Mouse (Mus musculus) midbrain, embryonic 12.5 days (tissue): Measurements from ENCODE around the gene Sh3rf3. TPM values are rescaled to one million over a fixed set of nuclear protein-coding genes. Genes with fewer than 3 reads are reported as not detected.

ENCODE experiments used
- ATAC-seq: fragments of 200-750 bp; cut with Nextera tagmentation; 2 replicates; pipeline ENCODE4 v1.8.0; 2017; ENCODE audit warnings: low read depth, moderate TSS enrichment, moderate library complexity; ENCODE audit not compliant: low FRiP score
- H3K27ac ChIP-seq: fragments of 300-500 bp; sonication (generic); replicated peaks from 2 replicates; pipeline ENCODE4 v1.5.1; 2016; ENCODE audit warnings: mild to moderate bottlenecking
- H3K27me3 ChIP-seq: fragments of 300-500 bp; sonication (generic); 2 replicates; pipeline ENCODE4 v1.6.1; 2016; ENCODE audit warnings: mild to moderate bottlenecking
- H3K36me3 ChIP-seq: fragments of 300-500 bp; sonication (generic); 2 replicates; pipeline ENCODE4 v1.6.1; 2016
- H3K4me1 ChIP-seq: fragments of 300-500 bp; sonication (generic); 2 replicates; pipeline ENCODE4 v1.6.1; 2016
- H3K4me2 ChIP-seq: fragments of 300-500 bp; sonication (generic); replicated peaks from 2 replicates; pipeline ENCODE4 v1.6.1; 2016; ENCODE audit warnings: mild to moderate bottlenecking, moderate library complexity
- H3K4me3 ChIP-seq: fragments of 300-500 bp; sonication (generic); 2 replicates; pipeline ENCODE4 v1.5.1; 2016; ENCODE audit warnings: mild to moderate bottlenecking
- H3K9ac ChIP-seq: fragments of 300-500 bp; sonication (generic); replicated peaks from 2 replicates; pipeline ENCODE4 v1.6.1; 2016; ENCODE audit warnings: mild to moderate bottlenecking, moderate library complexity
- H3K9me3 ChIP-seq: fragments of 300-500 bp; sonication (generic); 2 replicates; pipeline ENCODE4 v1.6.1; 2016; ENCODE audit warnings: mild to moderate bottlenecking
- WGBS: fragments of 180-500 bp; shearing (Covaris S2); methylation state at CpG from one replicate; pipeline ENCODE4 v1.1.7; 2016; 5-methylcytosine and 5-hydroxymethylcytosine counted together
- polyA plus RNA-seq: library from polyadenylated mRNA; unstranded; fragments of >200 nt; fragmentation: Nextera tagmentation; extraction: Ambion mirVana; gene quantifications from 2 replicates; pipeline ENCODE4 v1.2.1, GENCODE M21; 2016

Gene Sh3rf3
- polyA plus RNA-seq, 1 experiment from 2014 or later, result 0.97 TPM

DNA sequence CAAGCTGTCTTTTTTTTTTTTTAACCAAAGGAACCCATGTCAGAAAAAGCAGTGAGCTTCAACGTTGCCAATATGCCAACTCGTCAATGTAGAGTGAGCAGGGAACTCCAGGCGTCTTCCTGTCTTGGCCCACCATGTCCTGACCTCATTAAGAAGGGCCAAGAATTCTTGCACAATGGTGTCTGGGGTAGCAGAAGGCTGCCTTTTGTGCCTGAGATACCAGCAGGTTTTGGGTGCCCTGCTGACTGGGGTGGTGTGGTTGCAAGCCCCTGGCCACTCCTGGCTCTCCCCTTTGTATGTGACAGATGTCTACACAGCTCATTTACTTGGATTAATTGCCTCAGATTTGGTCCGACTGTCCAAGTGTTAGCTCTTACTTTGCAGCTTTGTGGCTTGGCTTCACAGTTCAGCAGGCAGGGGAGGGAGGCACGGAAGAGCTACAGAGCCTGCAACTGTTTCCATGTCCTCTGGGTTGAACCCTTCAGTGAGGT is 115.8 kb downstream of the Sh3rf3 start:
- H3K9me3 ChIP-seq, result no peaks in the 10 kb centered on the region
- H3K4me1 ChIP-seq, result peaks cover 13% of the 10 kb centered on the region
- H3K4me3 ChIP-seq, result no peak overlapping the region
- H3K27me3 ChIP-seq, result no peaks in the 10 kb centered on the region
- no peak overlapping the region for H3K9ac ChIP-seq
- no peak overlapping the region for H3K4me2 ChIP-seq
- no peak for ATAC-seq
- no peaks in the 10 kb centered on the region for H3K36me3 ChIP-seq
- no peak overlapping the region for H3K27ac ChIP-seq
- WGBS, result 45% methylated on average over 5 of the region's 5 CpGs

DNA sequence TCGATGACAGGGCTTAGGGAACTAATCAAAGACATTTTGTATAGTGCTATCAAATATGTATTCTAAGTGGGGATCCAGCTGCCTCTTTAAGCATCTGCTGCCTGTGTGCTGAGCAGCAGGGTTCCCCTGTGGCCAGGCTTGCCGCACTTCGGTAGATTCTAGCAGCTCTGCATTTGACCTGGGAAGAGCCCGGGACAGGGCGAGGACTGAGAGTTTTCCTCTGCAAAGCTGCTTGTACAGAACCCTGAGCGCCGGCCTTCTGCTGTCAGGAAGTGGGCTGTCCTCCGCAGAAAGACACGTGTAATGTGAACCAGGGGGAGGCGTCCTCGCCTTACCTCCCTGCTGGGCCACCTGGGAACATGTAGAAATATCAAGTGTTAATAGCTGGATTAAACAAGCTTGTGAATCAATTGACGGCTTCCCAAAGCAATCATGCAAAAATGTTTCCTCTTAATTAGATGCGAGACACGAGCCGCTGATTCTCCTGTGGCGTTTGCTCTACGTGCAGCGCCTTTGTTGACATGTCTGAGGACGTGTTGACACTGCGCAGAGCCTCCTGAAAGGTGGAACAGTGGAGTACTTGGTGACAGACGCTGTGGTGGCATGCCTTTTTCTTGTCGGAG is 119.1 kb downstream of the Sh3rf3 start:
- Histone ChIP-seq H3K27me3 (no peaks in the 10 kb centered on the region), H3K4me2 (peak overlapping the region; percentile 42), H3K27ac (peak overlapping the region; percentile 36; the same call in 1 of the 2 replicates), H3K36me3 (no peaks in the 10 kb centered on the region), H3K9ac (no peak overlapping the region), H3K4me3 (peak overlapping the region; percentile 14; the same call in 1 of the 2 replicates), H3K9me3 (no peaks in the 10 kb centered on the region), H3K4me1 (peaks cover 18% of the 10 kb centered on the region)
- 36% methylated on average over 22 of the region's 22 CpGs for WGBS
- ATAC-seq, result peak; percentile 75

DNA sequence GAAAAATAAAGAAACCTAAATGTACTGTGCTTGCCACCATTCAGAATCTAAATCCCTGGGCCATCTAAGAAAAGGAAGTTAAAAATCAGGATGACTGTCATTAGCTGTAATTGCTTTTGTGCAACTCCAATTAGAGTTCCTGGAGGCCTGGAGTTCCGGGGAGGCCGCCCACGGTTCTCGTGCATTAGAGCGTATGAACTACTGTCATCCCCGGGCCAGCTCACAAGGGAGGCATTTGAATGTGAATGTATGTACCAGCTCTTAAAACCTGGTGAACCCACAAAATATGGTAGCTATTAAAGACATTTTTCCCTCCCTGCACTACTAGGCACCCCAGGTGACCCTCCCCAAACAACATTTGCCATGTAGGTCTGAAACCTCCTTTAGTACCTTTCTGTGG is 122.4 kb downstream of the Sh3rf3 start:
- no peak overlapping the region for H3K27ac ChIP-seq
- H3K9me3 ChIP-seq, result no peaks in the 10 kb centered on the region
- H3K9ac ChIP-seq, result no peak overlapping the region
- ATAC-seq, result no peak
- H3K4me1 ChIP-seq, result peaks cover 18% of the 10 kb centered on the region
- H3K4me2 ChIP-seq, result no peak overlapping the region
- H3K36me3 ChIP-seq, result no peaks in the 10 kb centered on the region
- H3K4me3 ChIP-seq, result no peak overlapping the region
- WGBS, result 77% methylated on average over 6 of the region's 6 CpGs
- no peaks in the 10 kb centered on the region for H3K27me3 ChIP-seq

- Histone ChIP-seq H3K4me3 (no peak overlapping the region), H3K9ac (no peak overlapping the region), H3K27me3 (no peaks in the 10 kb centered on the region), H3K27ac (no peak overlapping the region), H3K9me3 (no peaks in the 10 kb centered on the region), H3K4me2 (no peak overlapping the region), H3K36me3 (no peaks in the 10 kb centered on the region), H3K4me1 (peaks cover 18% of the 10 kb centered on the region)
- WGBS, result 71% methylated on average over 9 of the region's 9 CpGs
- ATAC-seq, result no peak
Observed at GRCm38 (mm10) chr10:58936441-58936860, 123.3 kb downstream of the Sh3rf3 start.

DNA sequence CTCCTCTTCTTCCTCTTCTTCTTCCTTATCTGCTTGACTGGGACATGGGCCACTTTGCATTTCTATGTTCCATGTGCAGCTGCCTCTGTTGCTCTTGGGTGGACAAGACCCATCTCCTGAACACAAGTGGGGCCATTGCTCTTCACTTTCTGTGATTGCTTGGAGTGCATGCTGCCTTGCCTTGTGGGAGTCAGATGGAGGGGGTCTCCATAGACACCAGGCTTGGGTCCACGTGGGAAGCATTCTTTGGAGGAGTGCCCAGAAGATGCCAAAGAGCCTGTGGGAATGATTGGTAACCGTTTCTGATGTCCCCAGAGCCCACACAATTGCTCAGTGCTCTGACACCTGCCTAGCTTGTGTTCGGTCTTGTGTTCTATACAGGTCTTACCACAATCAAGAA is 124.4 kb downstream of the Sh3rf3 start:
- 79% methylated on average over 3 of the region's 3 CpGs for WGBS
- ATAC-seq, result no peak
- H3K9me3 ChIP-seq, result no peaks in the 10 kb centered on the region

DNA sequence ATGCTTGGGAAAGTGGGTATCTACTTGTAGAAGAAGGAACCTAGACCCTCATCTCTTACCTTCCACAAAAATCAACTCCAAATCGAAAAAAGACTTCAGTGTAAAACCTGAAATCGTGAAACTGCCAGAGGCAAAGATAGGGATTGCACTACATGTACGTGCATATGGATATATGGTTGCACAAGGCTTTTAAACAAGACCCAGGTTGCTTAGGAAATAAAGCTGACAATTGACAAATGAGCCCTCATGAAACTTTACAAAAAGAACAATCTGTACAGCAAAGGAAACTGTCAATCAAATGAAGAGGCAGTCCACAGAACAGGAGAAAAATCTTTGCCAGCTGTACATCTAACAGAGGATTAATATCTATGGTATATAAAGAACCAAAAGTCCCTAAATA is 129.7 kb downstream of the Sh3rf3 start:
- 86% methylated on average over 3 of the region's 3 CpGs for WGBS

More for the DNA sequence above, 124.4 kb downstream of the Sh3rf3 start:
- Histone ChIP-seq H3K36me3 (no peaks in the 10 kb centered on the region), H3K4me1 (peaks cover 8% of the 10 kb centered on the region), H3K9ac (no peak overlapping the region), H3K4me2 (no peak overlapping the region), H3K27ac (no peak overlapping the region), H3K4me3 (no peak overlapping the region), H3K27me3 (no peaks in the 10 kb centered on the region)

GRCm38 (mm10) chr10:58943661-58944400 is 130.7 kb downstream of the Sh3rf3 start:
- Histone ChIP-seq H3K9ac (no peak overlapping the region), H3K27me3 (no peaks in the 10 kb centered on the region), H3K9me3 (no peaks in the 10 kb centered on the region), H3K4me3 (no peak overlapping the region), H3K4me1 (no peaks in the 10 kb centered on the region), H3K27ac (no peak overlapping the region), H3K4me2 (no peak overlapping the region), H3K36me3 (no peaks in the 10 kb centered on the region)
- ATAC-seq, result no peak
- 86% methylated on average over 9 of the region's 9 CpGs for WGBS

More for the DNA sequence above, 129.7 kb downstream of the Sh3rf3 start:
- Histone ChIP-seq H3K27me3 (no peaks in the 10 kb centered on the region), H3K9me3 (no peaks in the 10 kb centered on the region), H3K4me1 (no peaks in the 10 kb centered on the region), H3K9ac (no peak overlapping the region), H3K4me3 (no peak overlapping the region), H3K4me2 (no peak overlapping the region), H3K27ac (no peak overlapping the region), H3K36me3 (no peaks in the 10 kb centered on the region)
- ATAC-seq, result no peak

DNA sequence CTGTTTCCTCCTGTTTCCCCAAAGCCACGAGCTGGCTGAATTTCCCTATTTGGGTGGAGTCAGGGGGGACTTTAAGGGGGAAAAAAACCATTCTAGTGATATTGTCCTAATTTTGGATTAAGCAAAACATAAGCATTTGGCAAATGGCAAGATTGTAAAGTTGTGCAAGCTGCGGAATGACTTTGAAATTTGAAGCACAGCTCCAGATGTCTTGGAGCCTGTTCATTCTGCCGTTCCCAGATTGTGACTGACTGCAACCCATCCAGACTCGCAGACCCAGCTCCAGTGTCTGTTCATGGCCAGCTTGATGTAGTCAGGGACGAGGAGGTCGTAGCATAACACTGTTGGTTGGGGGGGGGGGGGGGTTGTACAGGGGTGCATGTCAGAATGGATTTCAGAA is 131.8 kb downstream of the Sh3rf3 start:
- no peaks in the 10 kb centered on the region for H3K9me3 ChIP-seq
- WGBS, result 81% methylated on average over 6 of the region's 6 CpGs
- H3K9ac ChIP-seq, result no peak overlapping the region
- peaks cover 6% of the 10 kb centered on the region for H3K4me1 ChIP-seq
- H3K4me2 ChIP-seq, result no peak overlapping the region
- H3K36me3 ChIP-seq, result no peaks in the 10 kb centered on the region
- H3K27ac ChIP-seq, result no peak overlapping the region
- H3K4me3 ChIP-seq, result no peak overlapping the region
- H3K27me3 ChIP-seq, result no peaks in the 10 kb centered on the region
- ATAC-seq, result no peak

DNA sequence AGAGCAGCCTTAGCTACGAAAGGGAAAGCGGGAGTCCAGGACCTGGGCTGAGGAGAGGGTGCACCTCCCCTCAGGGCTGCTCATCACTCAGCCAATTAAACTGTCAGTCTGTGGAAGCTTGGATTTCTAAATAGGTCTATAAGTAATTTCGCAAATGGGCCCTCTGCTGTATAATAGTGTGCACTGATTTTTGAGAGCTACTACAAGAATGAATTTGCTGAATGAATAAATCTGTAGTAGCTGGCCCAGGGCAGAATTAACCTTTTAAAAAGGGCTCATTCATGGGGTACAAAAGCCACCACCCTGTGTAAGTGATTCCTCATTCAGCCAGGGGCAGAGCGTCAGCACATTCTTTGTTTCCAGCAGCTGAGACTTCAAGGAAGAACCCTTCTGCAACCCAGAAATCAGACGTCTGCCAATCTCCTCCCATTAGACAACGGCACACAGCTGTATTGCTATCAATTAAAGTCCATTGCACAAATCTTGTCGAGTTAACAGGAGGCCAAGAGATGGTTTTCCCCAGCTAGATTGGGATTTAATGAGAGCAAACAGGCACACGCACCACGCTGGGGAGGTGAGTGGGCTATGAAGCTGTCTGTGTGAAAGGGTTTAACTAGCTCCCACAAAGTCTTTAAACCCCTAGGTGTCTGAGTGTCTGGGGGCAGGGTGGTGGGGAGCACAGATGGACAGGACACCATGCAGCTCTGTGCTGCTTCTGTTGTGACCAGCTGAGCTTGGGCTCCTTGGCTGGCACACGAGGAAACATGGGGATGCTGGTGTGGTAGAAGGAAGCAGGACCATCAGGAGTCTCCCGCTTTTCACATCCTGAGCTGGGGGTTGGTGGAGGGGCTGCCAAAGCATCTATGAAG is 136.8 kb downstream of the Sh3rf3 start:
- Histone ChIP-seq H3K36me3 (no peaks in the 10 kb centered on the region), H3K4me3 (no peak overlapping the region), H3K4me1 (peaks cover 15% of the 10 kb centered on the region), H3K4me2 (peak overlapping the region; percentile 13; the same call in 1 of the 2 replicates), H3K27ac (peak overlapping the region; percentile 69), H3K9ac (no peak overlapping the region), H3K9me3 (no peaks in the 10 kb centered on the region), H3K27me3 (no peaks in the 10 kb centered on the region)
- peak; percentile 82 for ATAC-seq
- WGBS, result 27% methylated on average over 11 of the region's 11 CpGs

- Histone ChIP-seq H3K9ac (no peak overlapping the region), H3K9me3 (0 out of 2 replicates have a peak, but pooled peaks cover 3% of the 10 kb centered on the region), H3K4me3 (no peak overlapping the region), H3K4me2 (no peak overlapping the region), H3K36me3 (no peaks in the 10 kb centered on the region), H3K4me1 (no peaks in the 10 kb centered on the region), H3K27me3 (no peaks in the 10 kb centered on the region), H3K27ac (no peak overlapping the region)
- no peak for ATAC-seq
- WGBS, result 78% methylated on average over 4 of the region's 4 CpGs
Observed at GRCm38 (mm10) chr10:58960193-58960592, 147.0 kb downstream of the Sh3rf3 start.

DNA sequence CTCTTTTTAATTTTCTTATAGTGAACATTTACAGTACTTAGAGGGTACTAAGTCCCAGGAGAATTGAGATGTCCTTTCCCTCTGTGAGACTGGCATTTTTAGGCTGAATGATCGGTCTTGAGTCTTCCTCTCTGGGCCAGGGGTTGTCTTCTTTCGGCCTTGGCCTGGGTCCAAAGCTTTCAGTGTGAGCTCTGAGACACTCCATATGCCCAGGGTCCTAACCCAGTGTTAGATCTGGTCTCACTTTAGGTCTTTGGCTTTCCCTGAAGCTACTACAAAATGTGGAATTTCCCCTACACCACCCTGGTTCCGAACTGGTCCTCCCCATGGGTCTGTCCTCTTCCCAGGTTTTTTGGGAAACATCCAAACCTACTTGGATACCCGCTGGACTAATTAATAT is 155.1 kb downstream of the Sh3rf3 start:
- H3K27me3 ChIP-seq, result no peaks in the 10 kb centered on the region
- H3K4me3 ChIP-seq, result no peak overlapping the region
- WGBS, result 85% methylated on average over 4 of the region's 4 CpGs
- no peaks in the 10 kb centered on the region for H3K4me1 ChIP-seq
- no peak for ATAC-seq
- H3K4me2 ChIP-seq, result no peak overlapping the region
- no peak overlapping the region for H3K27ac ChIP-seq
- H3K9ac ChIP-seq, result no peak overlapping the region
- H3K9me3 ChIP-seq, result no peaks in the 10 kb centered on the region
- H3K36me3 ChIP-seq, result no peaks in the 10 kb centered on the region

- no peak overlapping the region for H3K27ac ChIP-seq
- 88% methylated on average over 5 of the region's 5 CpGs for WGBS
- H3K4me3 ChIP-seq, result no peak overlapping the region
- H3K4me1 ChIP-seq, result no peaks in the 10 kb centered on the region
- no peak overlapping the region for H3K9ac ChIP-seq
- H3K36me3 ChIP-seq, result no peaks in the 10 kb centered on the region
- H3K27me3 ChIP-seq, result no peaks in the 10 kb centered on the region
- ATAC-seq, result no peak
- H3K9me3 ChIP-seq, result no peaks in the 10 kb centered on the region
- H3K4me2 ChIP-seq, result no peak overlapping the region
Observed at GRCm38 (mm10) chr10:58969351-58969750, 156.2 kb downstream of the Sh3rf3 start.
